Mouse (Mus musculus): ENCODE results near the gene Sh3d21.
"Not testable (repeated sequence)": the region's sequence is repeated elsewhere in the genome, so short reads cannot be mapped to it uniquely, and the experiment has no call there.

GRCm38 (mm10) chr4:126175980-126176379, 12.7 kb upstream of the Sh3d21 start:
- not testable (repeated sequence) for TF ChIP-seq CTCF (IDR thresholded peaks at IDR 0.05; ENCODE audit: control insufficient read depth, insufficient read depth, low read length); POLR2A (IDR thresholded peaks at IDR 0.05; ENCODE audit: borderline replicate concordance, control insufficient read depth, low read depth, low read length)
